ENCODE assay signal across 19 mouse cellular contexts in the genomic region with DNA sequence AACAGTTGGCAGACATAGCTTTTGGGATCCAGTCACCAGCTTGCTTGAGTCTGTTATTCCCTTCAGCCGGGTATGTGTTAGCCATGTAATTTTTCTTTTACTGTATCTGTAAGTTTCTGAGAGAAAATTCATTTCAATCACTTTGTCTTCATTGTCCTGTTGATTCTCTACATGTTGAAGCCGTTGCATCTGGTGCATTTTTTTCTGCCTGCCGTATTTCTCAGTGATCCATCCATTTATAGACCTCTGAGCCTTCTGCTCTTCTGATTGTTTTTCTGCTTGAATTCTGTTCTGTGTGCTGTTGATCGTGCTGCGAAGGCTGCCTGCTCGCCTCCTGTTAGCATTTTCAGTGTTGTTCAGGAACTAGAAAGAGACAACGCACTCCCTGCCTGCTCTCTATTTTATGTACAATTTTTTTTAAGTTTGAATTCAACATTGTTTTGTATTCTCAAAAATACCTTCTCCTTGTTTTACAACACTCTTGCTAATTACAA. TPM values are rescaled to one million over a fixed set of nuclear protein-coding genes. Genes with fewer than 3 reads are reported as not detected.
A peak's percentile ranks its signal among the peaks of the same experiment; 100 is the strongest.
DNase-seq lines count a peak whose midpoint lies in the region; ATAC-seq and TF ChIP-seq lines count a peak whose summit lies in the region.
"Had no signal": no experiment of that assay in that cellular context is flagged by ENCODE, and none has a peak within 500 bp of the region (broad histone marks: within the 10 kb centered on the region; RNA-seq: fewer than 3 reads in every experiment).

No protein-coding gene starts in this region.

- no peak for DNase-seq in embryonic facial prominence, embryonic 14.5 days (ENCODE audit: low spot score)
- DNase-seq in embryonic facial prominence, embryonic 10.5 days (ENCODE audit: low spot score), result no peak
- DNase-seq in layer of hippocampus, adult 11-12 months (ENCODE audit: low spot score), result peak; percentile 21
- DNase-seq in layer of hippocampus, adult 9-10 months (ENCODE audit: low spot score), result no peak
- DNase-seq in layer of hippocampus, adult 2 months (ENCODE audit: low spot score in 2 of 2), result peak; percentile 30 to 39
- DNase-seq in heart, adult 11 months, result no peak
- DNase-seq in heart, postnatal 25 days (ENCODE audit: low spot score), result no peak
- DNase-seq: gastrocnemius, postnatal 14 days; heart, postnatal 36 days; kidney, adult 11 months; kidney, postnatal 14 days; thymus, postnatal 25 days had no signal

- no peaks in the 10 kb centered on the region for H3K9me3 ChIP-seq in embryonic facial prominence, embryonic 14.5 days (ENCODE audit: control insufficient read depth, low read length)
- no peaks in the 10 kb centered on the region for H3K9me3 ChIP-seq in embryonic facial prominence, embryonic 10.5 days
- no peaks in the 10 kb centered on the region for H3K9me3 ChIP-seq in midbrain, embryonic 16.5 days (replicated peaks; ENCODE audit: control insufficient read depth, low read length, poor library complexity, severe bottlenecking)
- H3K9me3 ChIP-seq: embryonic facial prominence, embryonic 13.5 days; limb, embryonic 13.5 days; stomach, embryonic 15.5 days had no signal

- TF ChIP-seq CTCF in layer of hippocampus, adult 2 months (conservative IDR thresholded peaks at IDR 0.05), result no peak

- peaks cover 10% of the 10 kb centered on the region; the same call in 1 of the 2 replicates for H3K4me1 ChIP-seq in embryonic facial prominence, embryonic 14.5 days (ENCODE audit: control insufficient read depth, insufficient read depth, low read length)
- H3K4me1 ChIP-seq in embryonic facial prominence, embryonic 10.5 days, result no peaks in the 10 kb centered on the region
- H3K4me1 ChIP-seq in midbrain, embryonic 16.5 days (ENCODE audit: control insufficient read depth, insufficient read depth, low read length), result peaks cover 11% of the 10 kb centered on the region
- H3K4me1 ChIP-seq: limb, embryonic 13.5 days; stomach, embryonic 15.5 days had no signal

- no peak for ATAC-seq in embryonic facial prominence, embryonic 14.5 days (ENCODE audit: low read depth)
- no peak for ATAC-seq in midbrain, embryonic 16.5 days

- no peaks in the 10 kb centered on the region for H3K36me3 ChIP-seq in embryonic facial prominence, embryonic 14.5 days (ENCODE audit: control insufficient read depth, insufficient read depth, low read length)
- H3K36me3 ChIP-seq in embryonic facial prominence, embryonic 10.5 days (replicated peaks), result no peaks in the 10 kb centered on the region
- H3K36me3 ChIP-seq in midbrain, embryonic 16.5 days (ENCODE audit: control insufficient read depth, insufficient read depth, low read length), result no peaks in the 10 kb centered on the region
- H3K36me3 ChIP-seq: embryonic facial prominence, embryonic 13.5 days; limb, embryonic 13.5 days; stomach, embryonic 15.5 days had no signal

- H3K27ac ChIP-seq in embryonic facial prominence, embryonic 14.5 days (replicated peaks; ENCODE audit: low read depth, low read length), result no peak overlapping the region
- H3K27ac ChIP-seq in embryonic facial prominence, embryonic 10.5 days (replicated peaks), result no peak overlapping the region
- H3K27ac ChIP-seq in layer of hippocampus, adult 2 months, result peak overlapping the region; percentile 61; the same call in 1 of the 2 replicates
- H3K27ac ChIP-seq in midbrain, embryonic 16.5 days (ENCODE audit: low read length), result peak overlapping the region; percentile 28; the same call in 1 of the 2 replicates
- H3K27ac ChIP-seq: embryonic facial prominence, embryonic 13.5 days; limb, embryonic 13.5 days; stomach, embryonic 15.5 days had no signal

- H3K9ac ChIP-seq in embryonic facial prominence, embryonic 14.5 days (ENCODE audit: low read depth, low read length), result no peak overlapping the region
- H3K9ac ChIP-seq in midbrain, embryonic 16.5 days (ENCODE audit: low read depth, low read length), result no peak overlapping the region
- H3K9ac ChIP-seq: embryonic facial prominence, embryonic 13.5 days; limb, embryonic 13.5 days; stomach, embryonic 15.5 days had no signal

- H3K4me3 ChIP-seq in embryonic facial prominence, embryonic 14.5 days (ENCODE audit: low read depth, low read length), result no peak overlapping the region
- no peak overlapping the region for H3K4me3 ChIP-seq in embryonic facial prominence, embryonic 10.5 days
- H3K4me3 ChIP-seq in layer of hippocampus, adult 2 months, result peak overlapping the region; percentile 26; the same call in 1 of the 2 replicates
- H3K4me3 ChIP-seq in midbrain, embryonic 16.5 days (ENCODE audit: low read depth, low read length), result no peak overlapping the region
- H3K4me3 ChIP-seq: embryonic facial prominence, embryonic 13.5 days; limb, embryonic 13.5 days; stomach, embryonic 15.5 days had no signal

- H3K27me3 ChIP-seq in embryonic facial prominence, embryonic 14.5 days (replicated peaks; ENCODE audit: control insufficient read depth, insufficient read depth, low read length), result no peaks in the 10 kb centered on the region
- no peaks in the 10 kb centered on the region for H3K27me3 ChIP-seq in embryonic facial prominence, embryonic 10.5 days (replicated peaks; ENCODE audit: low read depth, poor library complexity, severe bottlenecking)
- no peaks in the 10 kb centered on the region for H3K27me3 ChIP-seq in midbrain, embryonic 16.5 days (ENCODE audit: control insufficient read depth, insufficient read depth, low read depth, low read length)
- H3K27me3 ChIP-seq: embryonic facial prominence, embryonic 13.5 days; limb, embryonic 13.5 days; stomach, embryonic 15.5 days had no signal

- H3K4me2 ChIP-seq in embryonic facial prominence, embryonic 14.5 days (ENCODE audit: low read depth, low read length), result peak overlapping the region; percentile 32; the same call in 1 of the 2 replicates
- H3K4me2 ChIP-seq in midbrain, embryonic 16.5 days (ENCODE audit: low read length), result peak overlapping the region; percentile 47; the same call in 1 of the 2 replicates
- H3K4me2 ChIP-seq: stomach, embryonic 15.5 days had no signal

- 69% methylated on average over 7 of the region's 7 CpGs for WGBS in embryonic facial prominence, embryonic 14.5 days
- WGBS in embryonic facial prominence, embryonic 10.5 days, result 81% methylated on average over 7 of the region's 7 CpGs
- 61% methylated on average over 7 of the region's 7 CpGs for WGBS in midbrain, embryonic 16.5 days

- intact Hi-C loops in heart, postnatal 25 days (cut with DNase I), result no loop called here

RNA-seq across cellular contexts. Expression of a gene that starts 20.7 kb away (rescaled TPM):
- polyA plus RNA-seq in embryonic facial prominence, embryonic 14.5 days (2014; fragmentation: Nextera tagmentation; extraction: Ambion mirVana), result 0.22 and 2.2 TPM in 2 replicates
- 0.19 TPM in 1 of 2 replicates, not detected in the other for polyA plus RNA-seq in embryonic facial prominence, embryonic 10.5 days (2016; fragmentation: Nextera tagmentation; extraction: Ambion mirVana)
- total RNA-seq in layer of hippocampus, adult 2 months (2021), result not detected
- polyA plus RNA-seq in midbrain, embryonic 16.5 days (2015; fragmentation: Nextera tagmentation; extraction: Ambion mirVana), result 1.2 and 1.8 TPM in 2 replicates
- total RNA-seq in heart, postnatal 25 days (2021), result not detected
- total RNA-seq: common myeloid progenitor, adult 5-6 weeks; gastrocnemius, postnatal 14 days; heart, postnatal 36 days had no signal
- polyA plus RNA-seq: C2C12; embryonic facial prominence, embryonic 13.5 days; liver, embryonic 16.5 days had no signal

Comparison
In these comparisons a context has a peak if more than half of its experiments do, and no peak if none do; other contexts are left out.
1. DNase-seq: peak in layer of hippocampus, adult 11-12 months (single experiment) and layer of hippocampus, adult 2 months (2 of 2); none in embryonic facial prominence, embryonic 14.5 days (single experiment), embryonic facial prominence, embryonic 10.5 days (single experiment), layer of hippocampus, adult 9-10 months (single experiment), heart, adult 11 months (single experiment) and heart, postnatal 25 days (single experiment).
2. H3K27ac ChIP-seq: peak in layer of hippocampus, adult 2 months (single experiment) and midbrain, embryonic 16.5 days (single experiment); none in embryonic facial prominence, embryonic 14.5 days (single experiment) and embryonic facial prominence, embryonic 10.5 days (single experiment).